Mouse (Mus musculus): ENCODE data around the gene Zfp84.
A peak's percentile ranks its signal among the peaks of the same experiment; 100 is the strongest.
"Not testable (repeated sequence)": the region's sequence is repeated elsewhere in the genome, so short reads cannot be mapped to it uniquely, and the experiment has no call there.

Gene Zfp84

DNA sequence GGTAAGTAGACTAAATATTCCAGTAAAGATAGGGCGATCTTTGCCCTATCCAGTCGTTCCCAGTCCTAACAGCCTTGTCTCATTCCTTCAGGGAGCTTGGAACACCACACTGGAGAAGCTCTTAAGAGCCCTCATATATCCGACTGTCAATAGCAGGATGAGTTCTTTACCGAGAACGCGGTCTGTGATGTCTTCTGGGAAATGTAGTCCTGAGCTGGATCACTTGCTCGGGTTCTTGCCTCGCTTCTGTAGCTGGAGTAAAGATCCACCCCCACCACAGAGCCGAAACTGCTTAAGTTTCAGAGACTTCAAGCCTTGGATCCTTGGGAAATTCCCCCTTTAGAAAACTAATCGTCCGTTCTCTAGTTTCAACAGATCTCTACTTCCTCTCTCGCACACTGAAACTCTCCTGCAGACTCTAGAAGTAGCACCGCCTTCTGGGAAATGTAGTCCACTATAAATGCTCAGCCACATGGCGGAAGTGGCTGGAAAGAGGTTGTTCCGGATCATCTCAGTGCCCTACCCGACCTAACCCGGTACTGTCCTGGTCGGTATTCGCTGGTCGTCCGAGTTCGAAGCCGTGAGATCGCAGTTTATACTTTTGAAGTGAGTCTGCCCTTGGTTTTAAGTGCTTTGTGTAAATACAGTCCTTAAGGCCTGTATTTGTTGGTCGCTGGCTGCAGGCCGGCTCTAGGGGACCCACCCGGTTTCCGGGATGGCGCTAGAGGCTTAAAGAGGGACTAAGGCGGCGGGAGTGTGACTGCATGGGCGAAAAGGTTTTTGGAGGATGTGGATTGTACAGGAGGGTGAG lies at the start of gene Zfp84:
TSS of gene Zfp84 (plus strand) at position 463 of the 811 bp plus-strand sequence.
- peak; percentile 87 to 88 for DNase-seq

DNA sequence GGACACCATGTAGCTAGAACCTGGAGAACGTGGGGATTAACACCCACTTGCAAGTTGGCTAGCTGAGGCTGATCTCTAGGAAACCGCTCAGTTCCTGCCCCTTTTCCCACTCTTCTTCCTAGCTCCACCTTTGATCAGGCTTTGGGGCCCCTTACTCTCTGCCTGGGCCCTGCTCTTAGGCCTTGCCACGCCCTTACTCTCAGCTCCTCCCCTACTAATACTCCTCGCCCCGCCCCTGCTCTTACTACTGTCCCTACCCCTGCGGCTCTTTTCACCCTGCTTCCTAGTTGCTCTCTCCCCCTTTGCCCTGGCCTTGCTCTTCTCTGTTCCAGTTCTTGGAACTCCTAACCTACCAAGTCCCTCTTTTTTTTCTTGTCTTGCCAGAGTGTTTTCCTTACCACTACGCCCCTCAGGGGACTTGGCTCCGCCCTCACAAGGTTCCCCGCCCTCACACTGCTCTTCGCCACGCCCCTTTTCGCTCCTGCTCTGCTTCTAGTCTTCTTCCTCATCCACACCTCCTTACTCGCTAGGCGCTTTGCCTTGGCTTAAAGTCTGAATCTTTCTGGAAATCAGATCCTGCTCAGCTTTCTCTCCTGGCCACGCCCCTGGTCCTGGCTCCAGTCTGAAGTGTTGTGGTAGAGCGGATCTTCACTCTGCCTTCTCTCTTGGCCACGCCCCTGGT lies 42.8 kb upstream of the Zfp84 start:
- not testable (repeated sequence) for DNase-seq

- DNase-seq = not testable (repeated sequence)
These were observed 41.5 kb upstream of the Zfp84 start, which contains the start of gene Catsperg2 for GRCm38 (mm10) chr7:29726860-29727259. Gene Catsperg2 (minus strand): TSS chr7:29727032.

DNA sequence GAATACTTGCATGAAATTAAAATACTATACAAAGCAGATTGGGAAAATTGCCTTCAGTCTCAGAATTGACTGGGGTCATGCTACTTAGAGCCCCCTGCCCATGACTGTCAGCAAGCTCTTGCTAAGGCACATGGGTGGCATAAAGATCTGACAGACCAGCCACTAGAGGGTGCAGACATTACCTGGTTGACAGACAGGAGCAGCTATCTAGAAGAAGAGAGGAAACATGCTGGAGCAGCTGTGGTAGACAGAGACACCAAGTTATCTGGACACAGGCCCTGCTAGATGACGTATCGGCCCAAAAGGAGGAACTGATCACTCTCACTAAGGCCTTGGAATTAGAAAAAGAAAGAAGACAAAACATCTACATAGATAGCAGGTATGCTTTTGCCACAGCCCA lies 40.3 kb upstream of the Zfp84 start:
- DNase-seq = no peak

DNA sequence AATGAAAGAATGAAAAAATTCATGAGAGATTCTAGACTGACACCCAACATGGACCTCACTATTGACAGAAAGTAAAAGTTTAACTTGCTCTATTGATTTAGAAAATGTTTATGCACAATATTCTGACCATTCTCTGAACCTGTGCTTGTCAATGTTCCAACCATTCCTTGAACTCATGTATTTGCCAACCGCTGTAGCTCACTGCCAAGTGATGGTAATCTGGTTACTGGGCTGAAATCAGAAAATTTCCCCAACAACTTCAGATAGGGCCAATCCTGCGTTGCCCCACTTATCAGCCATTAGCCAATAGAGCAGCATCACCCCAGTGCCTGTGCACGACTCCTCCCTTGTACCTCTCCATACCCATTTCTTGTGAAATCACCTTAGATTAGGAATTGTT lies 26.1 kb upstream of the Zfp84 start:
- no peak for DNase-seq

- DNase-seq = no peak
These were observed 7.9 kb upstream of the Zfp84 start for GRCm38 (mm10) chr7:29760476-29760875.

- no peak for DNase-seq
These were observed 3.6 kb upstream of the Zfp84 start for GRCm38 (mm10) chr7:29764702-29765101.

DNA sequence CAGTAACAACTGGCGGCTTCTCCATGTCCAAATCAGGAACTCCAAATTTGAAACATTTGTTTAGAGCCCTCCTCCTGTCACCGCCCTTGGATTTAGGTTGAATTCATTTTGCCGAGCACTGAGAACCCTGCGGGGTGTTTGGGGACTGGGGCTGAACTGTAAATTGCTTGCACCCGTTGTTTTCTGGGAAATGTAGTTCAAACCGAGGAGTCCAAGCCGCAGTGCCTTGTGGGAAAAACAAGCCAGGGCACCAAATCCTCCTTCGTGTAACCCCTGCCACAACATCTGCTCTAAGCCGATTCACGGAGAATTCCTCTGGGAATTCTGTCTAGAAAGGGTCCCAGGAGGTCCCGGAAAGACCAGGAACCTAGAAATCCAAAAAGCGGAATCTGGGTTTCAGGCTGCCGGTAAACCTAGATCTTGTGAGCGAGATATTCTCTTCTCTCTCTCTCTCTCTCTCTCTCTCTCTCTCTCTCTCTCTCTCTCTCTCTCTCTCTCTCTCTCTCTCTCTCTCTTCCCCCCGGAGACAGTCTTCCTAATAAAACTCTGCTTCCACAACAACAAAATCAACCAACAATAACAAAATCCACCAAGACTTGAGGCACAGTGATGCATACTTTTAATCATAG lies 1.2 kb upstream of the Zfp84 start:
- peak; percentile 72 to 76 for DNase-seq

DNA sequence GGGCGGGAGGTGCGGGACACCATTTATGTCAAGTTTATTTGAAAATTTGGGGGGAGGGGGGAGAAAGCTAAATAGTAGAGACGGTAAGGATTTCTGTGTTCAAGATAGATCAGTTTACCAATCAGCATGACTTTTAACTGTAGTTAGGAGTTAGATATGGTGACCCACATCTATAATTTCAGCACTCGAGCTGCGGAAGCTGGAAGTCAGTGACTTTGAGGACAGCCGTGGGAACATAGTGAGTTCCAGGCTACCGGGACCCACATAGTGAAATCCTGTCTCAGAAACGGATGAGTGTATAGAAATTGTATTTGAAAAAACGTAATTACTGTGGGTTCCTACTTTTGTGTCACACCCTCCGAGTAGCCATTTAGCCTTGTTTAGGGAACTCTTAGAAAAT lies 628 bp downstream of the Zfp84 start:
- no peak for DNase-seq

- no peak for DNase-seq
These were observed 5.2 kb downstream of the Zfp84 start for GRCm38 (mm10) chr7:29773503-29773902.

GRCm38 (mm10) chr7:29774371-29774770 lies 6.0 kb downstream of the Zfp84 start:
- no peak for DNase-seq

DNA sequence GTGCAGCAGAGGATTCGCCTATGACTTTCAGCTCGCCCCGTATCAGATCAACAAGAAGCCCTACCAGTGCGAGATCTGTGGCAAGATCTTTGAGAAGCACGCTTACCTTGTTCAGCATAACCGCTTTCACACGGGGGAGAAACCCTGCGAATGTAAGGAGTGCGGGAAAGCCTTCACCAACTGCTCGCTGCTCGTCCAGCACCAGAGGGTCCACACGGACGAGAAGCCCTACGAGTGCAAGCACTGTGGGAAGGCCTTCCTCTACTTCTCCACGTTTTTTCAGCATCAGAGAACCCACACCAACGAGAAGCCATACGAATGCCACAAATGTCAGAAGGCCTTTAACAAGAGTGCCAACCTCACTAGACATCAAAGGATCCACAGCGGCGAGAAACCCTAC lies 8.2 kb downstream of the Zfp84 start:
- DNase-seq = no peak

DNA sequence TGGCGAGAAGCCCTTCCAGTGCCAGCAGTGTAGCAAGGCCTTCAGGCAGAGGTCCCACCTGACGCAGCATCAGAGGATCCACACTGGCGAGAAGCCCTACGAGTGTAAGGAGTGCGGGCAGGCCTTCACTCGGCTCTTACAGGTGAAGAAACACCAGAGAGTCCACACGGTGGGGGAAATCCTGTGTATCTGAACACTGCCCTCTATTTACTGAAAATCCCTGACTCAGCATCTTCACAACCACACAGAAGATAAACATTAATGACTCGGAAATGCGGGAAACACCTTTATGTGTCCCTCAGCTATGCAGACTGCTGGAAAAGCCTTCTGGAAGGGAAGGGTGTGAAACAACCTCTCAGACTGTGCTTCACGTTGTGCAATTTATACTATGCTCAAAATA lies 9.0 kb downstream of the Zfp84 start:
- DNase-seq = no peak

GRCm38 (mm10) chr7:29783871-29784551 lies 15.7 kb downstream of the Zfp84 start, which contains the start of gene Zfp30:
Gene Zfp30 (plus strand): TSS chr7:29783998.
- DNase-seq = peak; percentile 63 to 70

DNA sequence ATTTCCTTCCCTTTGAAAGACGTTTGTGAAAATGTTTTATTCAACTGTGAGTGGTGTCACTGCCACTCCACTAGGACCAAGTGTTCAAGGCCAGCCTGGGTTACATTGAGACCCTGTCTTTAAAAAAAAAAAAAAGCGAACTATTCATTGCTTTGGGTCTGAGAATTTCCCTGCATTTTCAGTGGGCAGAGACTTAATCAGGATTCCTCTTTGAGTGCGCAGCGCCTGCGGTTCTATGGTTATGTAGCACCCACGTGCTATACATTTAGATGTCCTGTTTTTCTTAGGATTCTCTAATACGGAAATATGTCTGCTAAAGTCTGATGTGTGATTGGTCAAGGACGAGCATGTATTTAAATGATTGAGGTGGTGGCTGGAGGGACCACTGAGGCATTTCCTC lies 16.7 kb downstream of the Zfp84 start:
- no peak for DNase-seq

DNA sequence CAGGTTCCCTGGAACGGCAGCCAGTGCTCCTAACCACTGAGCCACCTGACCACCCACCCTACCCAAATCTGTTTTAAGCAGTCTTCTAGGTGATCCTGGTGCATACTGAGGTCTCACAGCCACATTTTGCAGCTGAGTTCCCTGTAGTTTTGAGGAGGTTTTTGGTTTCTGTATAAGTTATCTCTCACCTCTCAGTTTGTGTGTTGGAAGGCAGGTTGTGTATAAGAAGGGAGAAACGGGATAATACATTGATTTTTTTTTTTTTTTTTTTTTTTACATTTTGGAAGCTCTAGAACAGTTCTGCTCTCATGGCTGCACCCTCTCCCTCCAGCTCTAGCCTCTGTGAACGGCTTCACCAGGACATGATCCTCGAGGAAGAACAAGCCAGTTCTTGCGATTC lies 17.5 kb downstream of the Zfp84 start:
- DNase-seq = no peak

- no peak for DNase-seq
These were observed 24.6 kb downstream of the Zfp84 start for GRCm38 (mm10) chr7:29792906-29793305.

- no peak for DNase-seq
These were observed 38.7 kb downstream of the Zfp84 start for GRCm38 (mm10) chr7:29807046-29807445.

- DNase-seq = no peak
These were observed 43.9 kb downstream of the Zfp84 start for GRCm38 (mm10) chr7:29812244-29812643.

DNA sequence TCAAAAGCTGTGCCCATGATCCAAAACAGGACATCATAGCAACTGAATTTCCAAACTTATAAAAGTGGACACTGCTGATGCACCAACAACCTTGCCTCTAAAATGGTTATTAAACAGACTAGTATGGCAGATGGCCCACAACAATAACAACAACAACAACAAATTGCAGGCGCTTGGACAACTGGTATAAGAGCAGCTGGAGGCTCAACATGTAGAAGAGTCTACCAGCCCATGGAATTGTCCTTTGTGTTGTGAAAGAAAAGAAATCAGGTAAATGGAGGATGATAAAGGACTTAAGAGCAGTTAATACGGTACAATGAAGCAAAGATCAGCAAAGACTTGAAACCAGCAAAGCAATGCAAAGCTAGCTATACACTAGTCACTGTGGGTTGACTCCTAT lies 46.0 kb downstream of the Zfp84 start:
- DNase-seq = no peak

DNA sequence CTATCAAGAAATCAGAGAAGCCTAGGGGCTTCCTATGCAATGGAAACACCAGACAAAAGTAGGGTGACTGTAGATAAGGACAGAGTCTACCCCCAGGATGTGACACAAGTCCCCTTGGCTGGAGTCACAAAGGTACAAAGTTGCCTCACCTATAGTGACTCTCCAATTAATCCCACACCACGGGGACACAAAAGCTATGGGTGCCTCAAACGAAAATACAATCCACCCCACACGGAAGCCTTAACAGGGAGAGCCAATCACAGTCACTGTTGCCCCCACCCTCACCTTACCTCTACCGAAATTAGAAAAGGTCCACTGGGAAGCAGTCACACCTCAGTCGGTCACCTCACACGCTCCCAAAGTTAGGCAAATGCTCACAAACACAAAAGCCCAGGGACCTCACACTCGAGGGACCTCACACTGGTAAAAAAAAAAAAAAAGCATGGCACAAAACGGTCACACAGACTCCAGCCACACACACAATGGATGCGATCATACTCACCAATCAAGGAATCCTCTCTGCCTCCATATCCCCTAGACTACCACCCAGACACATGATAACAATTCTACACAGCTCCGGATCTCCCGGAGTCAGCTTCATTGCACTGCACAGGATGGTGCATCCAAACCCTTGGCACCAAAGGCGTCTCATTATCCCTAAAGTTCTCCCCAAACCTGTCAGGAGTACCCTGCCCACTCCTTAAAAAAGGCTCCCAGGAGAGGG lies 46.9 kb downstream of the Zfp84 start:
- no peak for DNase-seq

DNA sequence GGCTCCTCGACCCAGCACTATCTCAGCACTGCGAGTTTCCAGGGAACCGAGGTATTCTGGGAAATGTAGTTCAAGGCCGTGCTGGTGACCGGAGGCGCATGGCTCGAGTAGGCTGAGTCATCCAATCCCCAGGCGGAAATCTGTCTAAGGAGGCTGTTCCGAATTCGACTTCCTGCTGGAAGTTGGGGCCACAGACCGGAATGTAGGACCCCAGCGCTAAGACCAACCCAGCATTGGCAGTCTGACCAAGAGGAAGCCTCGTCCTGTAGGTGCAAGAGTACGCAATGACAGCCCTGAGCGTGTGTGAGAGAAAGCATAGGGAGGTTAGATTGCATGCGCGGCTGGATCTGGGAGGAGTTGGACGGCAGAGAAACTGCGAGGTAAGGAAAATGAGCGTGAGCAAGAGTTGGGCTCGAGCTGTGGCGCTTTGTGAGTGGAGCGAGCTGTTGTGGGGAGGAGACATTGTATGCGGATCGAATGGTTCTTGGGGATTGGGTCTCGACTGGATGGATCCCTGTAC lies 47.6 kb downstream of the Zfp84 start, which contains the start of gene Zfp790:
TSS of gene Zfp790 (plus strand) at position 205 of the 520 bp plus-strand sequence.
- DNase-seq = peak; percentile 76 to 79

Data from B cell, adult 2 months (primary cell).